Mouse (Mus musculus): ENCODE results near the gene A2ml1. TPM values are rescaled to one million over a fixed set of nuclear protein-coding genes. Genes with fewer than 3 reads are reported as not detected.
A peak's percentile ranks its signal among the peaks of the same experiment; 100 is the strongest.

A2ml1 gene
- total RNA-seq, 2 experiments from 2014 or later: 6.1 to 10.0 TPM

GRCm38 (mm10) chr6:128554049-128554448, 27.4 kb downstream of the A2ml1 start:
- DNase-seq (ENCODE audit: low spot score in 2 of 2): no peak

- DNase-seq (ENCODE audit: low spot score in 2 of 2): no peak
These were observed 31.6 kb downstream of the A2ml1 start for GRCm38 (mm10) chr6:128549463-128550452.

GRCm38 (mm10) chr6:128548532-128548931, 32.9 kb downstream of the A2ml1 start:
- DNase-seq (ENCODE audit: low spot score in 2 of 2): no peak

DNA sequence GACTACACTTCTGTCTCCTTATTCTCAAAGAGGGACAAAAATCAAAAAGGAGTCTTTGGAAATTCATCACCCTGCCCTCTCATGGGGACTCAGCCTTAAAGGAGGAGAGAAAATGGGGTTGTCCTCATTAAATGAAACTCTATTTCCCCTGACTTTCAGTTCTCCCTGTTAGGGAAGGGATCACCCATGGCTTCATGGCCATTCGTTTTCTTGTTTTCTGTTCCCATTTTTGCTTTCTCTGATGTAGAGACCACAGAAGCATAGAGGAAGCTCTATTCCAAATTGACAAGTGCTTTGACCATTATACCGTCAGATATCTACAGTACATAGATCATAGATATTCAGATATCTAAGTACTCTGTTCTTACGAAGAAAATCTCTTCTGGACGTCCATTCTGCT, 36.0 kb downstream of the A2ml1 start:
- DNase-seq (ENCODE audit: low spot score in 2 of 2): no peak

- no peak for DNase-seq (ENCODE audit: low spot score in 2 of 2)
These were observed 38.2 kb downstream of the A2ml1 start for GRCm38 (mm10) chr6:128543226-128543625.

GRCm38 (mm10) chr6:128535250-128535649, 46.2 kb downstream of the A2ml1 start:
- no peak for DNase-seq (ENCODE audit: low spot score in 2 of 2)

DNA sequence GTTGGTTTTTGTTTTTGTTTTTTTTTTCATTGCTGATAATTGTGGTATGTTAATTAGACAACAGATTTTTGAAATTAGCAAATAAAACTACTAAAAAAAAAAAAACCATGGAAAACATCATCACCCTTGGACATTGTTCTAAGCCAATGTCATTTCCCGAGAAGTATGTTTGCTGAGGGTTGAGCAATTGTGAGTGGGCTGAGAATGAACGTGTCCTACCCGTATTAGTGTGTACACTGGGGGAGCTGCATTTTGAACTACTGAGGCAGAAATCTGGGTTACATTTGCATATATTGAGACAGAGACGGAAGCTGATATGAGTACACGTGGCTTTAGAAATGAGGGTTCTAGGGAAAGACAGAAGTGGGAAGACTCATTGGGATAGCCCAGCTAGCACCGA, 48.1 kb downstream of the A2ml1 start:
- no peak for DNase-seq (ENCODE audit: low spot score in 2 of 2)

DNA sequence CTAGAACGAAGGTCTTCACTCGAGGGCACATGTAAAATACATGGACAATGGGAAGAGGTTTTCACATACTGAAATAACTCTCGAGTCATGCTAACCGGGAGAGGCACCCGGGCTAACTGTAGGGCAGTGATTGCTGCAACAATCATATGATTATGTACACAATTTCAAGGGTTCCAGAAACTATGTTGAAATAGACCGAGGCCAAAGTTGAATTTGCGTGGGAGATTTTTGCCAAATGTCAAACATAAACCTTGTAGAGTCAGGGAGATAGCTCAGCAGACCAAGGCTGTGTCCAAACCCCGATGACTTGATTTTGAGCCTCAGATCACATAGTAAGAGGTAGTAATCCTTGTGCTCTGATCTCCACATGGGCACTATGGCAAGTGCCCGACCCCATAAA, 48.7 kb downstream of the A2ml1 start:
- no peak for DNase-seq (ENCODE audit: low spot score in 2 of 2)

DNA sequence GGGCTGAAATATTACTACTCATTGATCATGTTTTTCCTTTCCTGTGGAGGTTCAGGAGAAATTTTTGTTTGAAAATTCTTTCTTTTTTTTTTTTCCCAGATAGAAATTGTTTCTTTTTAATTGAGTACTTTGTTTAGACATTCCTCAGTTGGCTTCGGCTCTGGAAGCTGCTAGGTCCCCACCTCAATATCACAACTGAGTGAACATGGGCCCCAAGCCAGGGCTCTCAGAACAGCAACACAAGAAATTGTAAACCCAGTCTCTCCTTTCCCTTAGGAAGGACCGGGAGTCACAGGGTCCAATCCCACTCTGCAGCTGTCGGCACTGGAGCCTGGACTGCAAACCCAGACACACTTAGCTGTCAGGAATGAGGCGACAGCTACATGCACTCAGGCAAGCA, 52.9 kb downstream of the A2ml1 start:
- DNase-seq (ENCODE audit: low spot score in 2 of 2): no peak

DNA sequence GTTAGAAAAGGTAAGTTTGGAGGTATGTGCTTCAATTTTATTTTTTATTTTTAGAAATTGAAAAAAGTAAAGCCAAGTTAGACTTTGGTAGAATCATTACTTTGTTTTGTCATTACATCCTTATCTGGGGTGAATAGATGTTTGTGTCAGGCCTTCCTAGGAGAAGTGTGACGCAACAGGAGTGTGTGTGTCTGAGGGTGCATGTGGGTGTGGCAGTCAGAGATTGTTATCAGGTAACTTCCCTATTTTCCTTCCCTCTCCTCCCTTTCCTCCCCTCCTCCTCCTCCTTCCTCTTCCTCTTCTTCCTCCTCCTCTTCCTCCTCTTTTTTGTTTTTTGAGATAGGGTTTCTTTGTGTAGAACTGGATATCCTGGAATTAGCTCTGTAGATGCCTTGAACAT, 54.3 kb downstream of the A2ml1 start:
- no peak for DNase-seq (ENCODE audit: low spot score in 2 of 2)

- no peak for DNase-seq (ENCODE audit: low spot score in 2 of 2)
These were observed 54.8 kb downstream of the A2ml1 start, which contains the start of gene Pzp for GRCm38 (mm10) chr6:128526601-128527000. Gene Pzp, minus strand, starts transcription at chr6:128526720.

DNA sequence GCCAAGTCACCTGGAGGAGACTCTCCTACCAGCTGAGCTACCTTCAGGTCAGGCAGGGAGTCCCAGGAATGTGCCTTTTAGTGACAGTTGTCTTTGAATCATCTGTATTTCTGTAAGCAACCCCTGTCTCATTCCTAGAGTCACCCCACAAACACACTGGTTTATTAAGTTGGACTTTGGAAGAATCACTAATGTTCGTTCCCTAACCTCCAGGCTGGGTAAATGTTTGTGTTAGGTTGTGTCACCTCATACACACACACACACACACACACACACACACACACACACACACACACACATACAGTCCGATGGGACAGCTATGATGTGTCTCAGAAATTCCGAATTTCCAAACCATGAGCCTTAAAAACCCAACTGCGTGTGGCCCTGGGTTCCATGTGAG, 55.6 kb downstream of the A2ml1 start:
- no peak for DNase-seq (ENCODE audit: low spot score in 2 of 2)

- no peak for DNase-seq (ENCODE audit: low spot score in 2 of 2)
These were observed 58.0 kb downstream of the A2ml1 start for GRCm38 (mm10) chr6:128523360-128523759.

DNA sequence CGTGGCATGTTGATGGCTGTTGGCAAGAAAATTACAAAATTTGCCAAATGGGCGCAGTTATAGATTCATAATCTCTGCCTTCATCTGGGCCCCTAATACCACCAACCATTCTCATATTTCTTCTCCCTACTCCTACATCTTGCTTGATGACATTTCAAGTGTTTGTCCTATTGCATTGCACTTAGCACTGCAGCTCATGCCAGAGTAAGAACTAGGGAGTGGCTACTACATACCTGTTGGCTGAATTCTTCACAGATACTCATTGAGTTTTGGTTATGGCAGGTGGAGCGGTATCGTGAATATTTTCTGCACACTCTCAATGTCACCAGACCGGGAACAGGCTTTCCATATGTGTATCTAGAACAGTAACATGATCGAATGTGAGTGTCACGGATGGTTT, 62.2 kb downstream of the A2ml1 start:
- DNase-seq (ENCODE audit: low spot score in 2 of 2): no peak

GRCm38 (mm10) chr6:128505676-128506236, 75.7 kb downstream of the A2ml1 start:
- DNase-seq (ENCODE audit: low spot score in 2 of 2): peak; percentile 53 to 82

- DNase-seq (ENCODE audit: low spot score in 2 of 2): peak in 1 of 2 experiments; percentile 14
These were observed 76.7 kb downstream of the A2ml1 start for GRCm38 (mm10) chr6:128504743-128505142.

DNA sequence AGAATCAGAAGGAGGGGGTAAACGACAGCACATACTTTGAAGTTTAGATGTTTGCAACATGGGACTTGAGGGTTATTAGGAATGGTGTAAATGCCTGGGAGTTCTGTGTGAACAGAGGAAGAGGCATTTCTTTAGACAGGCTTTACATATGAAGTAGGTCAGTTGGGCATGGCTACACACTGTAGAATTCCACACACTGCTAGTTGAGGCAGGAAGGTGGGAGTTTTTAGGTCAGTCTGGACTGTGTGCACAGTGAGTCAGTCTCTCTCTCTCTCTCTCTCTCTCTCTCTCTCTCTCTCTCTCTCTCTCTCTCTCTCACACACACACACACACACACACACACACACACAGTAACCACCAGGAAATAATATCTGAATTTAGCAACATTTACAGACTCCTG, 86.1 kb downstream of the A2ml1 start:
- DNase-seq (ENCODE audit: low spot score in 2 of 2): no peak

DNA sequence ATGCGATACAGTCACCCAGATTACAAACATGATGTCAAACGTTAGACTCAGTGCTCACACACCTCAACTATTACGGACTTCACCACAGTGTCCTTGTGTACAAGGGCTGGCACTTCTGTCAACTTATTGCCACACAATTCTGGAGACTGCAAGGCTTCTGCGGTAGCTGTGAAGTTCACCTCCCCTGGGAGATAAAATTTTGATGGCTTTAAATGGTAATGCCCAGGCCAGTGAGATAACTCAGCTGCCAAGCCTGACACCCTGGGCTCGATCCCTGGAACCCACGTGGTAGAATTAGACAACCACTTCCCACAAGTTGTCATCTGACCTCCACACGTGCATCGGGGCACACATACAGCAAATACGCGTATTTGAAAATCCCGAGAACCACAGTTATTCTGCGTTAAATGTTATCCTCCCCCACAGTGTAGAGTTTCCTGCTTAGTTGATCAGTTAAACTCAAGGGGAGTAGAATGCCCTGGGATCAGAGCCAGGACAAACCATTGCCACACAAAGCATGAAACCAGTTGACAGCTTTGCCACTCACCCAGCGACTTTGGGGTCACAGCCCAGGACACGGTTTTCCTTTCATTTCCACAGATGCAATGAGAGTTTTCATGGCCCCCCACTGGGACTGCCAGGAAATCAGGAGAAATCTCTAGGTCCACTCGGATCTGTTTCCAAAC, 86.6 kb downstream of the A2ml1 start:
- no peak for DNase-seq (ENCODE audit: low spot score in 2 of 2)

DNA sequence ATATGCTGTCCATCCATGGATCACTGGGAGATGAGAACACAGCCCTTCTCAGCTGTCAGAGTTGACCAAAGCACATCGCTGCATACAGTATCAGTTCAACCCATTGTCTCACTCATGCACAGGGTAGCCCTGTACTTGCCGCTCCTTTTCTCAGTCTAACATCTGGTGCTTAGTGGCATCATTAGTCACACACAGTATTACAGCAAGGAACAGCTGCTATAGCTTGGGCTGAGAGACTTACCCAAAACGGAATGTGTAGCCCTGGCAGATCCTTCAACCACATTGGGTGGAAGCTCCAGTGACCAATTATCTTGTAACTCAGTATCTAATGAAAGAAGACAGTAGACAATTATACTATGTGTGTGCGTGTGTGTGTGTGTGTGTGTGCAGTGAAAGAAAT, 89.5 kb downstream of the A2ml1 start:
- no peak for DNase-seq (ENCODE audit: low spot score in 2 of 2)

DNA sequence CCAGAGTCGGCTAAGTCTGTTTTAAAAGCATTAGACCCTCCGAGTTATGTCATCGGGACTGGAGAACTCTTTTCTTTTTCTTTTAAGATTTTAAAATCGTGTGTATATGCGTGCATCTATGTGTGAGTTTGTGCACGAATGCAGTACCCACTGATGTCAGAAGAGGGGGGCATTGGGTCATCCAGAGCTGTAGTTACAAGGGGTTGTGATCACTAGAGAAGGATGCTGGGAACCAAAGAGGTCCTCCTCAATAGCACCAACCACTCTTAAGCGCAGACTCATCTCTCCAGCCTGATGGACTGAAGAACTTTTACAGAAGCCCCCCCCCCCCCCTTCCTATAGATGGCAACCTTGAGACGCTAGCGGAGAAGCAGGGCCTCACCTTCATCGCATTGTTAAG, 91.3 kb downstream of the A2ml1 start:
- DNase-seq (ENCODE audit: low spot score in 2 of 2): no peak

All from layer of hippocampus, postnatal 14 days (tissue).